In genomic region chr10:122051831-122052230, GRCm38 (mm10) we compare ENCODE assay signal across 8 mouse cellular contexts. TPM values are rescaled to one million over a fixed set of nuclear protein-coding genes. Genes with fewer than 3 reads are reported as not detected.
DNase-seq lines count a peak whose midpoint lies in the region; ATAC-seq and TF ChIP-seq lines count a peak whose summit lies in the region.

No protein-coding gene starts in this region.

- no peak overlapping the region for H3K4me3 ChIP-seq in hindbrain, embryonic 10.5 days
- H3K4me3 ChIP-seq in hindbrain, embryonic 12.5 days = no peak overlapping the region
- H3K4me3 ChIP-seq in testis, adult 2 months (ENCODE audit: control insufficient read depth, low read depth, low read length) = no peak overlapping the region

- TF ChIP-seq POLR2A in testis, adult 2 months (IDR thresholded peaks at IDR 0.05; ENCODE audit: control insufficient read depth, low read depth, low read length) = no peak

- H3K9ac ChIP-seq in hindbrain, embryonic 12.5 days = no peak overlapping the region

- peak; percentile 100 for TF ChIP-seq CTCF in testis, adult 2 months (IDR thresholded peaks at IDR 0.05; ENCODE audit: control insufficient read depth, insufficient read depth, insufficient replicate concordance, low read depth, low read length)

- H3K27ac ChIP-seq in hindbrain, embryonic 10.5 days = no peak overlapping the region
- no peak overlapping the region for H3K27ac ChIP-seq in hindbrain, embryonic 12.5 days
- no peak overlapping the region for H3K27ac ChIP-seq in testis, adult 2 months (ENCODE audit: control insufficient read depth, insufficient read depth, low read depth, low read length)

- H3K9me3 ChIP-seq in hindbrain, embryonic 10.5 days = no peaks in the 10 kb centered on the region
- H3K9me3 ChIP-seq in hindbrain, embryonic 12.5 days (replicated peaks) = 0 out of 2 replicates have a peak, but pooled peaks cover 2% of the 10 kb centered on the region

- ATAC-seq in hindbrain, embryonic 12.5 days (ENCODE audit: low FRiP score) = no peak

- no peaks in the 10 kb centered on the region for H3K36me3 ChIP-seq in hindbrain, embryonic 10.5 days
- H3K36me3 ChIP-seq in hindbrain, embryonic 12.5 days = no peaks in the 10 kb centered on the region
- no peaks in the 10 kb centered on the region for H3K36me3 ChIP-seq in testis, adult 2 months (ENCODE audit: control insufficient read depth, insufficient read depth, low read length)

- H3K4me2 ChIP-seq in hindbrain, embryonic 12.5 days (replicated peaks) = no peak overlapping the region

- intact Hi-C loops in heart, postnatal 14 days (cut with DNase I) = loop anchor here (1.0 to 2.0 kb wide), 3 partner anchors 281 to 355 kb away; no protein-coding TSS in a partner anchor

- H3K27me3 ChIP-seq in hindbrain, embryonic 10.5 days (ENCODE audit: insufficient read depth, poor library complexity, severe bottlenecking) = no peaks in the 10 kb centered on the region
- H3K27me3 ChIP-seq in hindbrain, embryonic 12.5 days = no peaks in the 10 kb centered on the region
- H3K27me3 ChIP-seq in testis, adult 2 months (ENCODE audit: control insufficient read depth, insufficient read depth, low read length) = peaks cover 3% of the 10 kb centered on the region

- 0 out of 2 replicates have a peak, but pooled peaks cover 4% of the 10 kb centered on the region for H3K4me1 ChIP-seq in hindbrain, embryonic 10.5 days (replicated peaks)
- H3K4me1 ChIP-seq in hindbrain, embryonic 12.5 days = no peaks in the 10 kb centered on the region
- H3K4me1 ChIP-seq in testis, adult 2 months (ENCODE audit: control insufficient read depth, insufficient read depth, low read length) = peaks cover 10% of the 10 kb centered on the region

- DNase-seq in hindbrain, embryonic 10.5 days (ENCODE audit: low spot score) = peak; percentile 77
- DNase-seq in adrenal gland, adult 2 months = peak; percentile 83
- DNase-seq in embryo, embryonic 11.5 days (ENCODE audit: low read depth, low spot score) = peak; percentile 73
- DNase-seq in heart, postnatal 14 days = peak; percentile 87 to 92
- DNase-seq in left cerebral cortex, adult 9 months (ENCODE audit: low spot score in 2 of 2) = peak; percentile 45 to 96
- DNase-seq in natural killer cell, adult 2 months (ENCODE audit: low spot score in 2 of 2) = peak; percentile 80 to 87

- 35% methylated on average over 6 of the region's 6 CpGs for WGBS in hindbrain, embryonic 10.5 days
- 38% methylated on average over 6 of the region's 6 CpGs for WGBS in hindbrain, embryonic 12.5 days

RNA-seq across cellular contexts. Expression of gene Srgap1, which starts 4.7 kb away (rescaled TPM):
- 10.7 and 17.8 TPM in 2 replicates for polyA plus RNA-seq in hindbrain, embryonic 10.5 days (2016; fragmentation: Nextera tagmentation; extraction: Ambion mirVana)
- 35.5 and 36.7 TPM in 2 replicates for polyA plus RNA-seq in hindbrain, embryonic 12.5 days (2016; fragmentation: Nextera tagmentation; extraction: Ambion mirVana)
- 1 to 10 TPM; 1.2 to 2.4 TPM for total RNA-seq in adrenal gland, adult 2 months (2021)
- polyA plus RNA-seq in adrenal gland, adult 2 months (2012; rRNA removed) = 0.75 and 0.88 TPM in 2 replicates
- 1 to 10 TPM; 4.0 to 4.6 TPM for total RNA-seq in heart, postnatal 14 days (2021)
- 31.9 and 35.3 TPM in 2 replicates for polyA plus RNA-seq in testis, adult 2 months (2012; rRNA removed)

RNA-seq across cellular contexts. Expression of gene Rxylt1, which starts 45.3 kb away (rescaled TPM):
- polyA plus RNA-seq in hindbrain, embryonic 10.5 days (2016; fragmentation: Nextera tagmentation; extraction: Ambion mirVana) = 31.8 and 37.9 TPM in 2 replicates
- polyA plus RNA-seq in hindbrain, embryonic 12.5 days (2016; fragmentation: Nextera tagmentation; extraction: Ambion mirVana) = 39.9 and 45.3 TPM in 2 replicates
- 10 to 100 TPM; 36.6 to 42.6 TPM for total RNA-seq in adrenal gland, adult 2 months (2021)
- 12.0 and 14.0 TPM in 2 replicates for polyA plus RNA-seq in adrenal gland, adult 2 months (2012; rRNA removed)
- total RNA-seq in heart, postnatal 14 days (2021) = 10 to 100 TPM; 32.5 to 35.2 TPM
- 2.1 and 3.1 TPM in 2 replicates for polyA plus RNA-seq in testis, adult 2 months (2012; rRNA removed)
